Comparison of ENCODE assay signal across 15 mouse cellular contexts in the genomic region with DNA sequence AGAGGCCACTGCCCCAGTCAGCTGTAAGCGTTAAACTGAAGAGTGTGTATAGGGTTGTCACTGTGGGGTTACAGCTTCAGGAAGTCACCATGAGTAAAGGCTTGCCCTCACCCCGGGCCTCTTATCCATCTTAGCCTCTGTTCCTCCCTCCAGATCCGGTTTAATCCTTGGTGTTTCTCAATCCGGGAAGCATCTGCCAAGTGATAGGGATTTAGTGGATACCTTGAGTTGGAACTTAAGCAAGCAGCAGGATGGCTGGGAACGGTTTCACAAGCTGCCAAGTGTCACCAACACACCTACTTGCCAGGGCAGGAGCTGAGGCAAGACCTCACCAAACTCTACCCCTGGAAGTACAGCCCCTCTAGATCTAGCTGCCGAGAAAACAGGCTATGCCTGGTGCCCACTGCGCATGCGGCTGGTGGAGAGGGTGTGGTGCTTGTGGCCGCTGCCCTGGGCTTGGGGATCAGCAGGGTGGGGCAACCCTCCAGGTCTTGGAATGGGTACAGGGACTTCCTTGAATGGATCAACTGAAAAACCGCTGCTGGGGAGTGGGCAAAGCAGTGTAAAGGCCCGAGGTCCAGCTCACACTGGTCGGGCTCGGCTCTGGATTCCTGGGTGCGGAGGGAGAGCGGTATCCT. TPM values are rescaled to one million over a fixed set of nuclear protein-coding genes. Genes with fewer than 3 reads are reported as not detected.
A peak's percentile ranks its signal among the peaks of the same experiment; 100 is the strongest.
DNase-seq lines count a peak whose midpoint lies in the region; ATAC-seq lines count a peak whose summit lies in the region.
"Had no signal": no experiment of that assay in that cellular context is flagged by ENCODE, and none has a peak within 500 bp of the region (broad histone marks: within the 10 kb centered on the region; RNA-seq: fewer than 3 reads in every experiment).

No protein-coding gene starts in this region.

- H3K4me1 ChIP-seq in hindbrain, embryonic 14.5 days (replicated peaks; ENCODE audit: control insufficient read depth, insufficient read depth, low read length) = peaks cover 9% of the 10 kb centered on the region; the same call in 1 of the 2 replicates
- H3K4me1 ChIP-seq in hindbrain, embryonic 10.5 days (replicated peaks) = peaks cover 30% of the 10 kb centered on the region
- peaks cover 53% of the 10 kb centered on the region for H3K4me1 ChIP-seq in embryonic facial prominence, embryonic 10.5 days
- H3K4me1 ChIP-seq in limb, embryonic 10.5 days = peaks cover 31% of the 10 kb centered on the region
- peaks cover 13% of the 10 kb centered on the region; the same call in 1 of the 2 replicates for H3K4me1 ChIP-seq in neural tube, embryonic 14.5 days (ENCODE audit: control insufficient read depth, insufficient read depth, low read length)

- H3K36me3 ChIP-seq in hindbrain, embryonic 14.5 days (replicated peaks; ENCODE audit: control insufficient read depth, insufficient read depth) = no peaks in the 10 kb centered on the region
- H3K36me3 ChIP-seq in hindbrain, embryonic 10.5 days = no peaks in the 10 kb centered on the region
- H3K36me3 ChIP-seq in embryonic facial prominence, embryonic 10.5 days (replicated peaks) = peaks cover 17% of the 10 kb centered on the region
- H3K36me3 ChIP-seq in limb, embryonic 10.5 days = no peaks in the 10 kb centered on the region
- H3K36me3 ChIP-seq in neural tube, embryonic 14.5 days (ENCODE audit: control insufficient read depth, insufficient read depth, low read length) = no peaks in the 10 kb centered on the region
- H3K36me3 ChIP-seq: midbrain, embryonic 12.5 days had no signal

- 72% methylated on average over 15 of the region's 15 CpGs for WGBS in hindbrain, embryonic 14.5 days
- WGBS in hindbrain, embryonic 10.5 days = 66% methylated on average over 15 of the region's 15 CpGs
- 68% methylated on average over 15 of the region's 15 CpGs for WGBS in embryonic facial prominence, embryonic 10.5 days
- WGBS in limb, embryonic 10.5 days = 65% methylated on average over 15 of the region's 15 CpGs
- 71% methylated on average over 15 of the region's 15 CpGs for WGBS in neural tube, embryonic 14.5 days

- no peak for DNase-seq in hindbrain, embryonic 14.5 days (ENCODE audit: low spot score)
- DNase-seq in hindbrain, embryonic 10.5 days (ENCODE audit: low spot score) = no peak
- no peak for DNase-seq in embryonic facial prominence, embryonic 10.5 days (ENCODE audit: low spot score)
- DNase-seq in limb, embryonic 10.5 days (ENCODE audit: low spot score) = no peak
- no peak for DNase-seq in thymus, postnatal 36 days
- no peak for DNase-seq in layer of hippocampus, adult 9-10 months (ENCODE audit: low spot score)
- no peak for DNase-seq in frontal cortex, adult 2 months (ENCODE audit: extremely low spot score in 1 of 2, low spot score in 1 of 2)
- DNase-seq: cerebellum, postnatal 14 days; kidney, adult 11 months; layer of hippocampus, postnatal 36 days had no signal

- H3K9ac ChIP-seq in hindbrain, embryonic 14.5 days = no peak overlapping the region
- H3K9ac ChIP-seq in neural tube, embryonic 14.5 days (replicated peaks; ENCODE audit: low read depth, low read length) = no peak overlapping the region
- H3K9ac ChIP-seq: liver, embryonic 14.5 days; midbrain, embryonic 12.5 days had no signal

- H3K4me2 ChIP-seq in hindbrain, embryonic 14.5 days (replicated peaks) = peak overlapping the region; percentile 94
- peak overlapping the region; percentile 91; the same call in 1 of the 2 replicates for H3K4me2 ChIP-seq in neural tube, embryonic 14.5 days (ENCODE audit: low read depth, low read length)

- H3K4me3 ChIP-seq in hindbrain, embryonic 14.5 days (replicated peaks; ENCODE audit: low read length) = no peak overlapping the region
- H3K4me3 ChIP-seq in hindbrain, embryonic 10.5 days = no peak overlapping the region
- H3K4me3 ChIP-seq in embryonic facial prominence, embryonic 10.5 days = peak overlapping the region; percentile 79
- peak overlapping the region; percentile 61; the same call in 1 of the 2 replicates for H3K4me3 ChIP-seq in limb, embryonic 10.5 days
- no peak overlapping the region for H3K4me3 ChIP-seq in neural tube, embryonic 14.5 days (ENCODE audit: low read depth, low read length)

- H3K9me3 ChIP-seq in hindbrain, embryonic 14.5 days (ENCODE audit: control insufficient read depth, low read length) = no peaks in the 10 kb centered on the region
- peaks cover 9% of the 10 kb centered on the region; the same call in 1 of the 2 replicates for H3K9me3 ChIP-seq in hindbrain, embryonic 10.5 days
- peaks cover 11% of the 10 kb centered on the region; the same call in 1 of the 2 replicates for H3K9me3 ChIP-seq in embryonic facial prominence, embryonic 10.5 days
- H3K9me3 ChIP-seq in limb, embryonic 10.5 days (replicated peaks) = no peaks in the 10 kb centered on the region
- no peaks in the 10 kb centered on the region for H3K9me3 ChIP-seq in neural tube, embryonic 14.5 days (ENCODE audit: control insufficient read depth, low read length)

- H3K27me3 ChIP-seq in hindbrain, embryonic 14.5 days (ENCODE audit: control insufficient read depth, insufficient read depth, low read length) = peaks cover 42% of the 10 kb centered on the region
- peaks cover 90% of the 10 kb centered on the region for H3K27me3 ChIP-seq in hindbrain, embryonic 10.5 days (ENCODE audit: insufficient read depth, poor library complexity, severe bottlenecking)
- peaks cover 82% of the 10 kb centered on the region for H3K27me3 ChIP-seq in embryonic facial prominence, embryonic 10.5 days (replicated peaks; ENCODE audit: low read depth, poor library complexity, severe bottlenecking)
- H3K27me3 ChIP-seq in limb, embryonic 10.5 days (ENCODE audit: low read depth, poor library complexity, severe bottlenecking) = peaks cover 89% of the 10 kb centered on the region
- H3K27me3 ChIP-seq in neural tube, embryonic 14.5 days (ENCODE audit: control insufficient read depth, insufficient read depth, low read length) = peaks cover 6% of the 10 kb centered on the region; the same call in 1 of the 2 replicates
- H3K27me3 ChIP-seq: Patski had no signal

- ATAC-seq in hindbrain, embryonic 14.5 days (ENCODE audit: low FRiP score) = no peak
- ATAC-seq in neural tube, embryonic 14.5 days (ENCODE audit: low read depth) = no peak
- ATAC-seq: Patski had no signal

- H3K27ac ChIP-seq in hindbrain, embryonic 14.5 days = no peak overlapping the region
- H3K27ac ChIP-seq in hindbrain, embryonic 10.5 days = no peak overlapping the region
- H3K27ac ChIP-seq in embryonic facial prominence, embryonic 10.5 days (replicated peaks) = no peak overlapping the region; the same call in 1 of the 2 replicates
- H3K27ac ChIP-seq in limb, embryonic 10.5 days = no peak overlapping the region
- H3K27ac ChIP-seq in neural tube, embryonic 14.5 days (ENCODE audit: low read depth, low read length) = no peak overlapping the region
- H3K27ac ChIP-seq: liver, embryonic 14.5 days had no signal

RNA-seq across cellular contexts. Expression of a gene that starts 2.4 kb away (rescaled TPM):
- 47.8 and 47.9 TPM in 2 replicates for polyA plus RNA-seq in hindbrain, embryonic 14.5 days (2014; fragmentation: Nextera tagmentation; extraction: Ambion mirVana)
- polyA plus RNA-seq in hindbrain, embryonic 10.5 days (2016; fragmentation: Nextera tagmentation; extraction: Ambion mirVana) = 12.3 and 17.2 TPM in 2 replicates
- polyA plus RNA-seq in embryonic facial prominence, embryonic 10.5 days (2016; fragmentation: Nextera tagmentation; extraction: Ambion mirVana) = 51.7 and 80.8 TPM in 2 replicates
- polyA plus RNA-seq in limb, embryonic 10.5 days (2016; fragmentation: Nextera tagmentation; extraction: Ambion mirVana) = 12.5 and 28.7 TPM in 2 replicates
- polyA plus RNA-seq in neural tube, embryonic 14.5 days (2014; fragmentation: Nextera tagmentation; extraction: Ambion mirVana) = 26.3 and 55.9 TPM in 2 replicates
- polyA plus RNA-seq in frontal cortex, adult 2 months (2012; rRNA removed) = 78.9 and 79.7 TPM in 2 replicates

RNA-seq across cellular contexts. Expression of a gene that starts 15.1 kb away (rescaled TPM):
- 0.58 and 0.65 TPM in 2 replicates for polyA plus RNA-seq in hindbrain, embryonic 14.5 days (2014; fragmentation: Nextera tagmentation; extraction: Ambion mirVana)
- 0.08 TPM in 1 of 2 replicates, not detected in the other for polyA plus RNA-seq in hindbrain, embryonic 10.5 days (2016; fragmentation: Nextera tagmentation; extraction: Ambion mirVana)
- polyA plus RNA-seq in embryonic facial prominence, embryonic 10.5 days (2016; fragmentation: Nextera tagmentation; extraction: Ambion mirVana) = 0.23 and 0.26 TPM in 2 replicates
- not detected in 2 replicates for polyA plus RNA-seq in limb, embryonic 10.5 days (2016; fragmentation: Nextera tagmentation; extraction: Ambion mirVana)
- polyA plus RNA-seq in neural tube, embryonic 14.5 days (2014; fragmentation: Nextera tagmentation; extraction: Ambion mirVana) = 0.52 and 1.4 TPM in 2 replicates
- 6.2 and 6.6 TPM in 2 replicates for polyA plus RNA-seq in frontal cortex, adult 2 months (2012; rRNA removed)
- polyA plus RNA-seq: heart, adult 2 months; liver, embryonic 14.5 days; midbrain, embryonic 12.5 days had no signal

RNA-seq across cellular contexts. Expression of a gene that starts 40.5 kb away (rescaled TPM):
- polyA plus RNA-seq in hindbrain, embryonic 14.5 days (2014; fragmentation: Nextera tagmentation; extraction: Ambion mirVana) = 391 and 450 TPM in 2 replicates
- polyA plus RNA-seq in hindbrain, embryonic 10.5 days (2016; fragmentation: Nextera tagmentation; extraction: Ambion mirVana) = 377 and 428 TPM in 2 replicates
- polyA plus RNA-seq in embryonic facial prominence, embryonic 10.5 days (2016; fragmentation: Nextera tagmentation; extraction: Ambion mirVana) = 431 and 444 TPM in 2 replicates
- polyA plus RNA-seq in limb, embryonic 10.5 days (2016; fragmentation: Nextera tagmentation; extraction: Ambion mirVana) = 393 and 402 TPM in 2 replicates
- polyA plus RNA-seq in neural tube, embryonic 14.5 days (2014; fragmentation: Nextera tagmentation; extraction: Ambion mirVana) = 415 and 417 TPM in 2 replicates
- polyA plus RNA-seq in frontal cortex, adult 2 months (2012; rRNA removed) = 162 and 170 TPM in 2 replicates

Comparison
In these comparisons a context has a peak if more than half of its experiments do, and no peak if none do; other contexts are left out.
1. H3K4me3 ChIP-seq: peak in embryonic facial prominence, embryonic 10.5 days (single experiment) and limb, embryonic 10.5 days (single experiment); none in hindbrain, embryonic 14.5 days (single experiment), hindbrain, embryonic 10.5 days (single experiment) and neural tube, embryonic 14.5 days (single experiment).